Mouse (Mus musculus): ENCODE measurements at regions not wholly inside any gene's neighbourhood (a gene's known extent, or its start where the extent isn't known, plus 50 kb on each side); places are given as distances from the start of the nearest gene placed in this dataset.
A peak's percentile ranks its signal among the peaks of the same experiment; 100 is the strongest.

DNA sequence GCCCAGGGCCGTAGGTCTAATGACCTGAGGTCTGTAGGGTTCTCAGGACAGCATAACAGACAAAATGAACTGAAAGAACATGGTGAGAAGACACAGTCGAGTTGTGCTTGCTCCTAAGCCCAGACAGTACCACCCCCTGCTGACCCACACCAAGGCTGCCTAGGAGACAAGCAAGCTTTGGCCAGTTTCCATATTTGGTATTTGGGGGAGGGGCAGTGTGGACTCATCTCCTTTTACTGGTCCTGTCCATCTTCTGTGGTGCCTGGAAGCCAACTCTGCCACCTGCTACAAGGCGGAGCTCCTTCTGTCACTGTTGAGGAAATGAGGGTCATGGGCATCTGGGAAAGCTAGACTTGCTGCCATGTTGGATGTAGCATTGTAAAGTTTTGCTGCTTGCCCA lies 68.9 kb downstream of the Tex29 start:
- DNase-seq (ENCODE audit: low spot score in 2 of 2), result no peak

DNA sequence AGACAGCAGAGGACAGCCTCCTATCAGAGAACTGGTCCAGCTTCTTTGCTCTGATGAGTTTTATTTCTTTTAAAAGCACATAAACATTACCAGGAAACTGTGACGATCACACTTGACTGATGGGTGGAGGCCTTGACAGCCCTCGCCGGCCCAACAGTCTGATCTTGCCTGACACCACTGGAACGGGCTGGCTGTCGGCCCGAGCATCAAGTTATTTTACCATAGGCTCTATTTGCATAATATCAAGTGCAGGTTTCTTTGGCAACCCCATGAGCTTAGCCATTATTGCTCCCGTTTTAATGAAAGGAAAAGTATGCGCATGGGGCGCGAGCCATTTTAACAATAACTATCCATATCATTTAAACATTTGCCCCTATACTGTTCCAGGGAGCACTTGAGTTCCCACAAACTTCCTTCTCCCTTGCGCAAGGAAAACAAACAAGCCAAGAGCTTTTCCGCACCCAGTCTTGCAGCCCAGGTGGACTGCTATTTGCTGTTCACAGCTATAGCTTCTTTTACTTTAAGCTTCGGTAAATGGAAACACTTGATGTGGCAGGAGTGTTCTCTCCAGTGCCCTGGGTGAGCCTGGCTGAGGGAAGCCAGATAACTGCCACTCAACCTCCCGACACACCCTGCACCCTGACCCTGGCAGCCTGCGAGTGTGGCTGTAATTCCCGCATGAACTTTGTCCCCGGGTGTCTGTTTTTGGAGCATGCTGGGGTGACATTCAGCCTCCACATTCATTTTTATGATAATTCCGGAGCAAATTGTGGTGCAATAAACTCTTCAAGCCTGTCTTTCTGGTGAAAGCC lies 71.6 kb downstream of the Tex29 start:
- DNase-seq (ENCODE audit: low spot score in 2 of 2), result no peak

DNA sequence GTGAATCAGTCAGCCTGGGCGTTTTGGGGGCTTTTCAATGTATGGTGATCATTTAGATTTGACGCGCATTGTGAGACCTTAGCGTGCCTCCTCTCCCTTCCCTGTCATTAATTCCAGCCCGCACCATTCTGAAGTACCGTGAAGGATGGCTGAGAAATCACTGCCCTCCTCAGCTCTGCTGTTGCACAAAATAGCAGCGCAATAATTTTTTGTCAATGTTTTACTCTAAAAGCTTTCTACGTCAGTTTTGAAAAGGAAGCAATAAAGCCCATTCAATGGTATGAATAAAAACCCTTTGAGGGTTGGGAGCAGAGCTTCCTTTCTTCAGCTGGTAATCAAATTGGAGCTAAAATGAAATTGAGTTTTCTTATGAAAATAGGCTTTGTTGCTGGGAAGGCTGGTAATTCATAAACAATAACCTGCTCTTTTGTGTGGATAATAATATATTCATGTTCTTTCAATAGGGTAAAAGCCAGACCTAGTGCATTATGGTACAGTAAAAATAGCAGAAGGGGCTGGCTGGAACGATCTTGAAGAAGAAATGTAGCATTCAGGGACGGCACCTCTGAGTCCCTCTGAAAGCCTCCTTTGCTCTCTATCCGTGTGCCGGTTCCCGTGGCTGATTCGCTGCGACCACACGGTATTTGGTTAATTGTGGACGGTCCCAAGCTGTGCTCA lies 72.3 kb downstream of the Tex29 start:
- DNase-seq (ENCODE audit: low spot score in 2 of 2), result no peak

DNA sequence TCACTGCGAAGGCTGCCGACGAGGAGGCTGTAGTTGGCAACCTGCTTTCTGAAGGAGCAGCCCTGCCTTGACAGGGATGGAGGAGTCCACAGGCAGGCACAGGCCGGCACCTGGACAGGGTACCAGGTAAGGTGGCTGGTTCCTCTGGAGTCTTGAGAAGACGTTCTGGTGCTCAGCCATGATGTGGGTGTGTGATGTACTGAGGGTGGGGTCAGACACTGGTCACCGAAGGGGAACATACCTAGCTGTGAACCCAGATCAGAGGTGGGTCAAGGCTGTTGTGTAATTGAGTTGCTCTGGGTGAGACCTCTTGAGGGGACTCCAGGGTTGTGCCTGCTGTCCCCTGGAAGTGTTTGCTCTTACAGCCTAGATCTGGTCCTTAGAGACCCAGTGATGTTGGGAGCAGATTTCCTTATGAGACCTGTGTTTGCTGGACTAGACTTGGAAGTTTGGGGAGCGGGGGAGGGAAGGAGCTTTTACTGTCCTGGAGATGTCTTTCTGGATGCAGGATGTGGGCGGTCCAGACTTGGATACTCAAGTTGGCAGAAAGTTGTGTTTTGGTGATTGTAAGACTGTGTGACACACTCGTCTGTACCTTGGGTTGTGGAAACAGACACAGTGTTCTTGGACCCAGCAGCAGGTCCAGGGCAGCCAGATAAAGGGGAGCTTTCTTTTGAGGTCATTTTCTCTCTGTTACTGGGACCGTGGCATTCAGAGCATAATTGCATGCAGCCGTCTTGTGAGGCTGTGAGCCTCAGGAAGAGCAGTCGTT lies 73.0 kb downstream of the Tex29 start:
- no peak for DNase-seq (ENCODE audit: low spot score in 2 of 2)

DNA sequence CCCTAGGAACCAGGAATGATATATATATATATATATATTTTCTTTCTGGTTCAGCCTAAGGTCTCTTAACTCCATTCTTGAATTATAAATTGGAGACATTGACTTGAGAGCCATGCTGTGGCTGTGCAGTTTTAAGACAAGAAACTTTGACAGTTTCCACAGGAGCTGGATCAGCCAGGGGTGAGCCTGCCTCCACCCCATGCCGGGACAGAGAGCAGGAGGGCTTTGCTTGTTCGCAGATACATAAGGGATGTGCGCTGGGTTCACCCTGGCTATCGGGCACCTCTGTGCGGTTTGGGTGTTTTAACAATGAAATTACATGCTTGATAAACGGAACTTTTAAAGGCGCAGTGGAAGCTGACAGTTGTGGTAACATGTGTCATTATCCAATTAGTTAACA lies 73.9 kb downstream of the Tex29 start:
- DNase-seq (ENCODE audit: low spot score in 2 of 2), result no peak

DNA sequence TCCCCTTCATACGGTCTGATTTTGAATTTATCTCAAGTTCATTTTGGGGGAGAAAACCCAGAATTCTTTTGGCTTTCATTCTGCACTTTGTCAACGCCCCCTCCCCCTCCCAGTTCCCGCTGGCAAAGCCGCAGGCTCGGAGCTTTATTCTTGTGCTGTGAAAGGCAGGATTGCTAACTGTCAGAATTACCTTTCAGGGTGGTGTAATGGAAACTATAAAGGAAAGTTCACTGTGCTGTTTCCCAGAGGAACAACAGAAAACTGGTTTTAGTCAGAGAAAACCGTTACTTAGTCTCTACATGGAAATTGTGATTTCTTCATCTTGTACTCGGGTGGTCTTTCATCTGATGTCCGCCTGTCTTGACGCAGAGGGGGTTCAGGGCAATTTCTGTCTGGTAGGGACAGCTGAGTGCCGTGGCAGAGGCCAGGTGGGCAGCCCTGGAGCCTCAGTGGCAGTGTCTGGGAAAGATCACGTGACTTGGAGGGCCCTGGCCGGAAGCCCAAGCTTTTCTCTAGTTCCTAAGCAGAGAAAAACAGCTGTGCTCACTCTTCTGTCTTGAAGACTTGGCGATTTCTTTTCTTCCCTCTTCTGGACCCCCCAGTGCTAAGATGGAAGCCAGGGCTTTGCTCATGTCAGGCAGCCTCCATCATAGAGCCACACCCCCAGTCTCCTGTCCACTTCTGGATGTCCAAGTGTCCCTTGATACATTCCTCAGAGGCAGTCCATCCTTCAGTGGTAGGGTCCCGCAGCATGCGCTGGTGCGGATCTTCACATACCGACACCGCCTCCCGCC lies 74.6 kb downstream of the Tex29 start:
- DNase-seq (ENCODE audit: low spot score in 2 of 2), result no peak

DNA sequence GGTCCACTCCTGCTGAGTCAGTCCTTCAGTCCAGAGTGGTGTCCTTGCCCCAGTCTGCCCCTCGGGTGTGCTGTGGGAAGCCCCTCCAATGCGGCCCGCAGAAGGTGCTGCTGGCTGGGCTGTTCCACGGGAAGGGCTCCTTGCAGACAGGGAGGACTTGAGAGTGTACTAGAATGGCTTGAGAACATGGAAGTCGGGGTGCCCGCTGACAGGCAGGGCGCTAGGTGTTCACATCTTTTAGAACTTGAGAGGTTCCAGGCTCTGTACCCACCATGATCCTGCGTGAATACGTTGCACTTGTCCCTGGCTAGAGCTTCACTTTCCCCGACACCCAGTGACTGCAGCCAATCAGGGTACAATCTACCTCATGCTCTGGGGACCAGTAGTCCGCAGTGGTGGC lies 75.4 kb downstream of the Tex29 start:
- DNase-seq (ENCODE audit: low spot score in 2 of 2), result no peak

DNA sequence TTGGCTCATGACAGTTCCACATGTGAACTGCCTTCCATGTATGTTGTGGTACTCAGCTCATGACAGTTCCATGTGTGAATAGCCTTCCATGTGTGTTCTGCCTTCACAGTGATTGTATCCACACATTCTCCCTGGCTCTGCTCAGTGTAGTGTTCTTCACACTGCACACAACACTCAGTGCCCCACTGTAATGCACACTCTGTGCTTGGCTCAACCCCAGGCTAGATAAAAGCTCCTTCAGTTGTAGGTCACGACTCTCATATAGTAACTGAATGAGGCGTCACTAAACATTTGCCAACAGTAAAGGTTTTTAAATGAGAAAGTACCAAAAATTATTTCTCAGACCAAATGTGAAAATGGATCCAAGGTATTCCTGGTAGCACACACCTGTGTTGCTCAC lies 79.6 kb downstream of the Tex29 start:
- DNase-seq (ENCODE audit: low spot score in 2 of 2), result no peak

DNA sequence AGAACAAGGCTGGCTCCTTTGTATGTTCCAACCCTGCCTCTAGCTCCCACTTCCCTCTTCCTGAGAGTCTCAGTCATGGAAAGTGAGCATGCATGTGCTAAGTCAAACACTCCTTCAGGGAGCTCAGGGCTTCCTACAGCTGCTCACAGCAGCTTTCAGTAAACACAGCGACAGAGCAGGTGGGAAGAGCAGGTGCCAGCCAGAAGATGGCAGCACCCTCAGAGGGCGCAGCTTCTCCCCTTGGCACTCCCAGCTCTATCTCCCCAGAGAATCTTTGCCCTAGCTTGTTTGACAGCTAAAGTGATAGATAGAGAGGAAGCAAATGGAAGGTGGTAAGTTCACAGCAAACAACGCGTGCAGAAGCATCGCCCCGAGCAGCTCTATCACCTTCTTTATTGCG lies 82.8 kb downstream of the Tex29 start:
- no peak for DNase-seq (ENCODE audit: low spot score in 2 of 2)

DNA sequence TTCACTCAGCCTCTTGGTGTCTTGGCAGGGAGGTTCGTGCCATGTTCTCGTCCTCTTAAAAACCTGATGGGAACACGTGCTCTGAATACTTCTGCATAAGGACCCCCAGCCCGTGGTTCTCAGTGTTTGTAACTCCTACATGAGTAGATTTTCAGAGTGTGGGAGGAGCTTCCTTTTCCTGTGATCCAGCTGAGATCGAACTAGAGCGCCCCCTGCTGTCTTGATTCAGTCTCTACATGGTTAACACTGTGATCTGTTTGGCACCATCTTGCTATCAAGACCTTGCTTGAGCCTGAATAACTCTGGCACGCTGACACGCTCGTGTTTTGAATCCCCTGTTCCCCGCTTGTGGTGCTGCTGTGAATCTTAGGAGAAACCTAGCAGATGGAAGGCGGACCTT lies 83.9 kb downstream of the Tex29 start:
- DNase-seq (ENCODE audit: low spot score in 2 of 2), result peak; percentile 12 to 22

DNA sequence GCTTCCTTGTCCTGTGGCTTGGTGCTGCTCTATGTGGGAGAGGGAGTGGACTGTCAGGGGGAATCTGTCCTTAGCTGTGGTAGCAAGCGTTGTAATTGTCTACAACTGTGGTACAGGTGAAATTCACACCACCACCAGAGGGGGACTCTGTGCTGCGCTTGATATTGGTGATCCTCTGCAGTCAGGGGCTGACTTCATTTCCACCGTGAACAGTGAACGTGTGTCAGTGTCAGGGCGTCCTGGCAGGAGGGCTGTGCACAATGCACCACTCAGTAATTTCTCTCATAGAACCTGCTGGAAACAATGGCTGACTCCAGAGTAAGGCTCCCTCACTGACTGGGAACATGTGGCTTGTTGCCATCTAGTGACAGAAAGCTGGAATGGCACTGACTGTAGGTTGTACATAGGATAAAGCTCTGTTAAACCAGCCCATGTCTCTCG lies 102.6 kb downstream of the Tex29 start:
- DNase-seq (ENCODE audit: low spot score in 2 of 2), result no peak

DNA sequence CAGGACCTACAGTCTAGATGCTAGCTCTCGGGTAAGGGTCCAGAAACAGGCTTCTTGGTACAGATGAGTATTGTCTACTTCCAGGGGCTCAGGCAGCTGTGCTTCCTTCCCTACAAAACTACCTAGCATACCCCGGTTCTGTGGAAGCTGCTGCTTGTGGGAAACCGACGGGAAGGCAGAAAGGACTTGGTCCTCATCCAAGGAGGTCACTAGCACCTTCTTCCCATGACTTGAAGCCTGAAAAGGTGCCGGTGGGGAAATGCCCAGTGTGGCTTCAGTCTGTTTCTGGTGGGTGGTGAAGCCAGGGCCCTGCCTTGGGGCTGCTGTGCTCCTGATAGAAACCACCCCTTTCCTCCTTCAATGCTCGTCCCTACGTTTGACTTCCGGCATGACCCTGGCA lies 107.5 kb downstream of the Tex29 start:
- DNase-seq (ENCODE audit: low spot score in 2 of 2), result no peak

DNA sequence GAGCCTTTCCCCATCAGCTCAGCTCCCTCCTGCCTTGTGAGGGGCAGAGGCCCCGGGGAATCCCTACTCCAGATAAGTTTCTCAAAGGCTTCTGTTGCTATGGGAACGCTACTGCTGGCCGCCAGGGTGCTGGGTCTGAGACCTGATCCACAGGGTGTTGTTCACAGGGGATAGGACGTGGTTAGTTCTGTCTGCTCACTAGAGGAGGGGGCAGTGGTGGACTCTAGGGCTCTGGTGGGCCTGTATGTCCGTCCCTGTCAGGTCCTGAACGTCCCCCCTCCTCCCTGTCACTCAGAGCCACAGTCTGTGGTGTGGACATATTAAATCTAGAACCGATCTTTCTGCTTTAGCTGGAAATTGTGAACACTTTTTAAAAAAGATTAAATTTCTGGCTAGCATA lies 116.0 kb downstream of the Tex29 start:
- DNase-seq (ENCODE audit: low spot score in 2 of 2), result no peak

DNA sequence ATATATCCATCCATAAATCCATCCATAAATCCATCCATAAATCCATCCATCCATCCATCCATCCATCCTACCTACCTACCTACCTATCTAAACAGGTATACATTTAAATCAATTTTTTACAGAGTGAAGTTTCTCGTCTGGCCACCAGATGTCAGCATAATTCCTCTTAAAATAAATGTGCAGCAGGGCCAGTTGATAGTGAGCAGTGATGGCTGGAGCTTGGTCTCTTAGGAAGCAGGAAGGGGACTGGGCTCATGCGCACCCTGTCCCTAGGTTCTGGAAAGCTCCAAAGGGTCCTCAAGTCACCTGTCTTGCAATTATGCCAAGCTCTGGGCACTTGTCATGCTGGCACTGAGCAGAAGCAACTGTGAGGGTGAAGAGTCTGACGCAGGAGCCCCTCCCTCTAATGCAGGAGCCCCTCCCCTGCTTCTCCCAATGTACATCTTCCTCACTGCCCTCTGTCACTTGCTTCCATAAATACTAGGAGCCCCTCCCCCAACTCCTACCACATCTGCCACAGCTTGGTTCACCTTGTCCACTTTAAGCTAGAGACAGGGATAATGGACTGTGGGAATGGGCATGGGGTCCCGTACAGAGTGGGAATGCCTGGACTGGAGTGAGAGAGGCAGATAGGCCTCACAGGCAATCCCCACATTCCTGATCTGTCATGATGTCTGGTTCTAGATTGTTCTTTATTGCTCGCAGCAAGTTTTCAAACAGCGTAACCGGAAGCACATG lies 116.9 kb downstream of the Tex29 start:
- DNase-seq (ENCODE audit: low spot score in 2 of 2), result no peak

DNA sequence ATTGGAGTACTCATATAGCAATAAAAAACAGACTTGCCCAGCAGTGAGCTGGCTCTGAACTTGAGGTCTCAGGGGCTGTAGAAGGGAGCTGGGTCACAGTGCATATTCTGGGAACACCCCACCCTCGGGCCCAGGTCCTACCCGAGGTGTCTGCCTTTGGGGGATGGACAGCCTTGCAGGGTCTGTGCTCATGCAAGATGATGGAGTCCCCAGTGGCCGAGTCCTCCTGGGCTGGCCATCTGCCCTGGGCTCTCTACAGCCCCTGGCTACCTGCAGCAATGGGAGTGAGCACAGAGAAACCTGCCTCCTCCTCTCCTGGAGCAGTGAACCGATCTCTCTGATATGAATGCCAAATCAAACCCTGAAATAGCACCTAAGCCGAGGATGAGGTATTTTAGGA lies 117.9 kb downstream of the Tex29 start:
- DNase-seq (ENCODE audit: low spot score in 2 of 2), result no peak

DNA sequence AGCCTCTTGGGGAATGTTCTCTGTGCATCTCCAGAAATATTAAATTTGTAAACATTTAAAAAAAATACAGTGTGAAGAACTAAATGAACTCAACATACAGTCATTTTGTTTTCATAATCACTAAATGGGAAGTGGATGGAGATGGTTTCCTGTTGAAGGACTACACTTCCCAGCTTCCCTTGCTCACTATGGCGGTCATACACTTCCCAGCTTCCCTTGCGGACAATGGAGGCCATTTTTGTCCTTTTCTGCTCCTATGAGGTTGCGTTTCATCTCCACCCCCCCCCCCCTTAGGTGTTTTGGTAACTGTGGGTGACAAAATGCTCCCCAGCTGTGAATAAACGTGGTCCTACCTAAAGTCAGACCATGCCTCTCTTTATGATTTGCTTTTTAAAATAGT lies 119.2 kb downstream of the Tex29 start:
- DNase-seq (ENCODE audit: low spot score in 2 of 2), result no peak

DNA sequence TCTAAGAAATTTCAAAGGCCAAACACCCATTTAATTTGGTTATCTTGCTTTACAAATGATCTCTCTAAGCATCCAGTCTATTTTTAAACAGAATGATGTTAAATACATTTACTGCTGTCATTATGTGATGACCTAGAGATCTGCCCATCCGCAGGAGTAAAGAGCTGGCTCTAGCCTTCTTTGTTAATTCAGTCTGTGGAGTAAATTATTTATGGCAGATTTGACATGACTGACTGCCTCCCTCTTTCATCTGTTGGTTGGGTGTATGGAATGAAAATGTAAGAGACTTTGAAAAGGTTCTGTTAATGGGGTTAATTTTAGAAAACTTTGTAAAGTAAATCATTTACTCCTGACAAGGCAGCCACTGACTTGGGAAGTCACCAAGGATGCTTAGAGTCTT lies 123.3 kb downstream of the Tex29 start:
- DNase-seq (ENCODE audit: low spot score in 2 of 2), result no peak

DNA sequence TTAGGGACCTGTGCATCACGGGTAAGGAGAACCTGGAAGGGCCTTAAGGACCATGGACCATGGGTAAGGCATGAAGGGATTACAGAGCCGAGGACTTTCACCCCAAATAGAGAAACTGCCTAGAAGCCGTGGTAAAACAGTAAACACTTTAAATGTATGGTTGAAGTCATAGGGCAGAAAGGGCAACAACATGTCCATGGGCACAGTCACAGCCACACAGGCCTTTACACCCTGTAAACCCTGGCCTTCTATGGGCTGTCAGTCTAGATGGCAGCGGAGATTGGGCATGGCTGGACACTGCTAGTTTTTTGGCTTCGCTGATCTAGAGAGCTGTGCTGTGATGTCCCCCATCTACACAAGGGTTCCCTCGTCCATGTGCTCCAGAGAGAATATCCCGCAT lies 127.4 kb downstream of the Tex29 start:
- no peak for DNase-seq (ENCODE audit: low spot score in 2 of 2)

DNA sequence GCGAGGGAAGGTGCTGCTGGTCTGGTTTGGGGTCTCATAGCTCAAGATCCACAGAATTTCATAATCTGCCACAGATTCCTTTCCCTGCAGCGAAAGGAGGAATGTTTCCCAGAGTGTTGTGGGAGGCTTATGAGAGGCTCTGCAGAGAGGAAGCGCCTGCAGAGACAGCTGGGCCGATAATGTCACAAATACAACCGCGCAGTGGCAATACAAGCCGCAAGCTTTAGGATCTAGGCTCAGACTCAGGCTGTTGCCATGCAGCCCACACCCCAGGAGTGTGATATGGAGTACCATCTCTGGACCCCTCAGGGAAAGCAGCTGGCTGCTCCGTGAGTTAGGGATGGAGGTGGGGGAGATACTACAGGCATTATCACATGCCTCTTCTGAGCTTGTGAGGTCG lies 130.2 kb downstream of the Tex29 start:
- DNase-seq (ENCODE audit: low spot score in 2 of 2), result no peak

DNA sequence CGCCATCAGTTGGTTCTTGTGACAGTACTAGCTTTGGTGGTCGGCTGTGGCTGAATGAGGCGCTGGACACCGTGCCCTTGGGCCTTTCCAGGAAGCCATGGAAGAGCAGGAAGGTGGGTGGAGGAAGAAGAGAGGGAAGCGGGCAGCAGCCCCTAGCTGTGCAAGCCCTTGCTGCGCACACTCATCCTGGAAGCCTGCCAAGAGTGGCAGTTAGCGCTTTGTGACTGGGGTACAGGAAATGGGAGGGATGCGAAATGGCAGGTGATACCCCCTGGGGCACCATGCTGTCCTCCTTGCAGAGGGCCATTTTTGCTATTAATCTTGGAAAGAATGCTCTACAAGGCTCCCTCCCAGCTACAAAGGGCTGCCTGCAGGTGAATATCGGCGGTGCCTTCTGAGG lies 133.2 kb downstream of the Tex29 start:
- DNase-seq (ENCODE audit: low spot score in 2 of 2), result no peak

DNA sequence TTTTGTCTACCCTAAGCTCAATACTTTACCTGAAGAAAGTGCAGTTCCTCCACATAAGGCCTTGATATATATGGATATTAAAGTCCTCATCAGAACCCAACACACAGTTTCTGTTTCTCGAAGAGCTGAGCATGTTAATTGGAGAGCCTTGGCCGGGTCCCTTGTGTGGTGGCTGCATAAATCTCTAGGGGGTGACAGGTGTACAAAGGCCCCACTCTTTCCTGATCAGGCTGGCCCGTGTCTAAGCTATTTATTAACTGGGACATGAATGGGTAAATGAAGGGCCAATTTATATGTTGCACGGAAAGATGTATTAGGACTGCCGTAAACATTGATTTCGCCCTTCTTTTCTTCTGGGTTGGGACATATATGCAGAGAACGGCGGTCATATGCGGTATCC lies 136.8 kb downstream of the Tex29 start:
- no peak for DNase-seq (ENCODE audit: low spot score in 2 of 2)

All from gastrocnemius, adult 8-10 months (tissue).